Mouse (Mus musculus) spleen, adult 2 months (tissue): ENCODE data around the gene Krtap10-4. TPM values are rescaled to one million over a fixed set of nuclear protein-coding genes. Genes with fewer than 3 reads are reported as not detected.
"Not testable (repeated sequence)": the region's sequence is repeated elsewhere in the genome, so short reads cannot be mapped to it uniquely, and the experiment has no call there.

Source experiments
- DNase-seq, 2 experiments: peaks; one replicate each; pipeline versions ENCODE4 v3.0.0 to v3.0.0-alpha.2; 2012 to 2021; ENCODE audit warnings: low spot score in 2 of 2, low read depth in 1 of 2
- H3K27ac ChIP-seq: fragments of 200-500 bp; 2 replicates; pipeline ENCODE4 v1.5.1; 2012; ENCODE audit warnings: low read length, inconsistent platforms; ENCODE audit not compliant: insufficient read depth
- H3K27me3 ChIP-seq: fragments of 200-500 bp; 2 replicates; pipeline ENCODE4 v1.6.1; 2012; ENCODE audit warnings: mild to moderate bottlenecking, moderate library complexity, low read length, inconsistent platforms; ENCODE audit not compliant: control insufficient read depth, insufficient read depth
- H3K36me3 ChIP-seq: fragments of 200-500 bp; 2 replicates; pipeline ENCODE4 v1.6.1; 2012; ENCODE audit warnings: mild to moderate bottlenecking, low read length, inconsistent platforms; ENCODE audit not compliant: control insufficient read depth, insufficient read depth
- H3K4me1 ChIP-seq: fragments of 200-500 bp; 2 replicates; pipeline ENCODE4 v1.6.1; 2011; ENCODE audit warnings: inconsistent platforms; ENCODE audit not compliant: control insufficient read depth, insufficient read depth, insufficient read length
- H3K4me3 ChIP-seq: fragments of 200-500 bp; 2 replicates; pipeline ENCODE4 v1.5.1; 2011; ENCODE audit warnings: mild to moderate bottlenecking, inconsistent platforms; ENCODE audit not compliant: insufficient read depth, insufficient read length; ENCODE audit errors: extremely low read depth
- CTCF ChIP-seq: fragments of 200-500 bp; IDR thresholded peaks from 2 replicates; pipeline ENCODE4 v1.5.1; 2011; ENCODE audit warnings: mild to moderate bottlenecking, inconsistent platforms; ENCODE audit not compliant: insufficient read depth, insufficient read length, insufficient replicate concordance; ENCODE audit errors: extremely low read depth
- POLR2A ChIP-seq: fragments of 200-500 bp; IDR thresholded peaks from 2 replicates; pipeline ENCODE4 v1.6.1; 2011; ENCODE audit warnings: low read depth, low read length, inconsistent platforms
- WGBS: fragments of 180-500 bp; shearing (Covaris S2); methylation state at CpG from one replicate; pipeline ENCODE4 v1.1.7; 2018; 5-methylcytosine and 5-hydroxymethylcytosine counted together
- polyA plus RNA-seq: library from polyadenylated mRNA; depleted of rRNA; stranded (reverse); fragments of >200 nt; gene quantifications from 2 replicates; pipeline ENCODE4 v1.2.3, GENCODE M21; 2012; rRNA removed

Gene Krtap10-4
- polyA plus RNA-seq, 1 experiment, result not detected

- DNase-seq, result no peak
- 70% methylated on average over 2 of the region's 2 CpGs for WGBS
Measured at GRCm38 (mm10) chr10:77788621-77789020, 38.3 kb downstream of the Krtap10-4 start.

GRCm38 (mm10) chr10:77787876-77788275 lies 39.0 kb downstream of the Krtap10-4 start, which contains the start of gene Gm7137:
Gm7137 (minus strand) TSS chr10:77788200.
- H3K27ac ChIP-seq, H3K27me3 ChIP-seq, H3K4me3 ChIP-seq, H3K4me1 ChIP-seq, H3K36me3 ChIP-seq, DNase-seq: not testable (repeated sequence)
- WGBS, result 78% methylated on average over 1 of the region's 1 CpGs

More at GRCm38 (mm10) chr10:77788621-77789020, 38.3 kb downstream of the Krtap10-4 start:
- Histone ChIP-seq H3K4me3 (no peak overlapping the region), H3K4me1 (no peaks in the 10 kb centered on the region), H3K27me3 (no peaks in the 10 kb centered on the region), H3K27ac (no peak overlapping the region), H3K36me3 (no peaks in the 10 kb centered on the region)
- no peak for TF ChIP-seq POLR2A
- TF ChIP-seq CTCF, result no peak

GRCm38 (mm10) chr10:77783396-77783795 lies 43.5 kb downstream of the Krtap10-4 start:
- H3K36me3 ChIP-seq, H3K27me3 ChIP-seq, H3K4me1 ChIP-seq, H3K4me3 ChIP-seq, DNase-seq, H3K27ac ChIP-seq: not testable (repeated sequence)
- 96% methylated on average over 2 of the region's 3 CpGs for WGBS

GRCm38 (mm10) chr10:77782442-77782841 lies 44.5 kb downstream of the Krtap10-4 start, which contains the start of gene Gm3250:
Gm3250 (minus strand) TSS chr10:77782542.
- not testable (repeated sequence) for H3K36me3 ChIP-seq, H3K4me1 ChIP-seq, H3K27me3 ChIP-seq, DNase-seq, H3K27ac ChIP-seq, H3K4me3 ChIP-seq
- WGBS, result 40% methylated on average over 1 of the region's 1 CpGs

- not testable (repeated sequence) for H3K36me3 ChIP-seq, H3K27ac ChIP-seq, H3K4me1 ChIP-seq, DNase-seq, H3K4me3 ChIP-seq, H3K27me3 ChIP-seq
- WGBS, result 63% methylated on average over 1 of the region's 1 CpGs
Measured at GRCm38 (mm10) chr10:77776844-77777243, 50.1 kb downstream of the Krtap10-4 start, which contains the start of gene Gm7138. Gm7138 (minus strand) TSS chr10:77776944.

Other genes starting within 250 kb of the Krtap10-4 start
- 63.4 and 65.3 TPM in 2 replicates for gene Pttg1ip, start 245.4 kb downstream of the Krtap10-4 start, polyA plus RNA-seq
- 131 and 154 TPM in 2 replicates for gene Sumo3, start 221.0 kb downstream of the Krtap10-4 start, polyA plus RNA-seq
- gene Gm49325, start 220.9 kb downstream of the Krtap10-4 start, polyA plus RNA-seq, result not detected in 2 replicates
- 31.4 and 34.0 TPM in 2 replicates for gene Ube2g2, start 204.8 kb downstream of the Krtap10-4 start, polyA plus RNA-seq
- 0.55 and 1.1 TPM in 2 replicates for gene Tspear, start 140.5 kb downstream of the Krtap10-4 start, polyA plus RNA-seq
- not detected in 2 replicates for gene Gm19402, start 136.3 kb downstream of the Krtap10-4 start, polyA plus RNA-seq
- not detected in 2 replicates for gene Gm9508, start 129.9 kb downstream of the Krtap10-4 start, polyA plus RNA-seq
- not detected in 2 replicates for gene Gm10272, start 120.5 kb downstream of the Krtap10-4 start, polyA plus RNA-seq
- not detected in 2 replicates for gene Gm10024, start 115.6 kb downstream of the Krtap10-4 start, polyA plus RNA-seq
- 0.39 TPM in 1 of 2 replicates, not detected in the other for gene Gm10142, start 111.3 kb downstream of the Krtap10-4 start, polyA plus RNA-seq
- gene Krtap12-1, start 106.5 kb downstream of the Krtap10-4 start, polyA plus RNA-seq, result not detected in 2 replicates
- gene Gm10100, start 100.6 kb downstream of the Krtap10-4 start, polyA plus RNA-seq, result not detected in 2 replicates
- not detected in 2 replicates for gene Gm18596, start 84.5 kb downstream of the Krtap10-4 start, polyA plus RNA-seq
- not detected in 2 replicates for gene Gm9736, start 75.7 kb downstream of the Krtap10-4 start, polyA plus RNA-seq
- gene Gm3233, start 67.4 kb downstream of the Krtap10-4 start, polyA plus RNA-seq, result not detected in 2 replicates
- not detected in 2 replicates for gene Gm3238, start 55.8 kb downstream of the Krtap10-4 start, polyA plus RNA-seq
- not detected in 2 replicates for gene Gm7138, start 50.2 kb downstream of the Krtap10-4 start, polyA plus RNA-seq
- not detected in 2 replicates for gene Gm3250, start 44.6 kb downstream of the Krtap10-4 start, polyA plus RNA-seq
- not detected in 2 replicates for gene Gm7137, start 38.9 kb downstream of the Krtap10-4 start, polyA plus RNA-seq
- not detected in 2 replicates for gene Gm9639, start 32.0 kb downstream of the Krtap10-4 start, polyA plus RNA-seq
- gene Gm19668, start 28.0 kb downstream of the Krtap10-4 start, polyA plus RNA-seq, result not detected in 2 replicates
- not detected in 2 replicates for gene Gm9507, start 15.3 kb downstream of the Krtap10-4 start, polyA plus RNA-seq
- gene Gm2696, start 12.4 kb downstream of the Krtap10-4 start, polyA plus RNA-seq, result not detected in 2 replicates
- gene Krtap10-10, start 8.9 kb upstream of the Krtap10-4 start, polyA plus RNA-seq, result not detected in 2 replicates
- not detected in 2 replicates for gene Gm36176, start 19.7 kb upstream of the Krtap10-4 start, polyA plus RNA-seq
- not detected in 2 replicates for gene Gm10318, start 25.8 kb upstream of the Krtap10-4 start, polyA plus RNA-seq
- 0.09 TPM in 1 of 2 replicates, not detected in the other for gene Gm3285, start 34.9 kb upstream of the Krtap10-4 start, polyA plus RNA-seq
- 0.70 and 1.2 TPM in 2 replicates for gene Lrrc3, start 75.4 kb upstream of the Krtap10-4 start, polyA plus RNA-seq
- gene Trpm2, start 143.5 kb upstream of the Krtap10-4 start, polyA plus RNA-seq, result 51.6 and 52.3 TPM in 2 replicates
- gene 1810043G02Rik, start 151.4 kb upstream of the Krtap10-4 start, polyA plus RNA-seq, result 21.4 and 30.1 TPM in 2 replicates
- 61.1 and 65.8 TPM in 2 replicates for gene Pfkl, start 183.0 kb upstream of the Krtap10-4 start, polyA plus RNA-seq
- gene Dnmt3l, start 214.9 kb upstream of the Krtap10-4 start, polyA plus RNA-seq, result 0.08 TPM in 1 of 2 replicates, not detected in the other
- gene Aire, start 216.5 kb upstream of the Krtap10-4 start, polyA plus RNA-seq, result 4.0 and 4.6 TPM in 2 replicates
- 78.1 and 82.7 TPM in 2 replicates for gene Icosl, start 242.2 kb upstream of the Krtap10-4 start, polyA plus RNA-seq